Comparison of ENCODE assay signal across 14 mouse cellular contexts in the genomic region with DNA sequence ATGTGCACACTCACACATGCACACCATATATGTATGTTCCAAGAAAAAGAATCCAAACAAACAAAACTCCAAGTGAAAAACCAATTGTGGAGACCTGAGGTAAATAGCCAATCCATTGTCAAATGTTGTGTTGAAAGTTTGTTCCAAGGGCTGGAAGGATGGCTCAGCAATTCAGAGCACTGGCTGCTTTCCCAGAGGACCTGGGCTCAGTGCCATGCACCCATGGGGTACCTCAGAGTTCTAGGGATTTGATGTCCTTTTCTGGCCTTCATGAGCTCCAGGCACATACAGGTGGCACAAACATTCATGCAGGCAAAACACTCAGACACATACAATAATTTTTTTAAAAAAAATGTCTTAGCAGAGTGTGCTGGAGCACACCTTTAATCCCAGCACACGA. TPM values are rescaled to one million over a fixed set of nuclear protein-coding genes. Genes with fewer than 3 reads are reported as not detected.
DNase-seq lines count a peak whose midpoint lies in the region; ATAC-seq and TF ChIP-seq lines count a peak whose summit lies in the region.
"Had no signal": no experiment of that assay in that cellular context is flagged by ENCODE, and none has a peak within 500 bp of the region (broad histone marks: within the 10 kb centered on the region; RNA-seq: fewer than 3 reads in every experiment).

No protein-coding gene starts in this region.

- H3K4me1 ChIP-seq in liver, adult 2 months (ENCODE audit: control insufficient read depth, insufficient read depth, low read length), result peaks cover 45% of the 10 kb centered on the region
- H3K4me1 ChIP-seq in liver, embryonic 12.5 days, result peaks cover 12% of the 10 kb centered on the region; the same call in 1 of the 2 replicates
- H3K4me1 ChIP-seq: embryonic facial prominence, embryonic 12.5 days had no signal

- H3K79me2 ChIP-seq in liver, adult 2 months (ENCODE audit: control insufficient read depth, insufficient read depth, low read length), result no peaks in the 10 kb centered on the region

- no peaks in the 10 kb centered on the region for H3K27me3 ChIP-seq in liver, adult 2 months (ENCODE audit: control insufficient read depth, insufficient read depth, low read length)
- H3K27me3 ChIP-seq in liver, embryonic 12.5 days (replicated peaks), result peaks cover 42% of the 10 kb centered on the region
- H3K27me3 ChIP-seq: embryonic facial prominence, embryonic 12.5 days had no signal

- WGBS in liver, adult 2 months, result 40% methylated on average over 1 of the region's 1 CpGs
- 79% methylated on average over 1 of the region's 1 CpGs for WGBS in liver, embryonic 12.5 days (ENCODE audit: insufficient replicate concordance)

- no peak for TF ChIP-seq POLR2A in liver, adult 2 months (IDR thresholded peaks at IDR 0.05; ENCODE audit: extremely low read depth, insufficient read depth, low read length)

- peak overlapping the region; percentile 89 for H3K27ac ChIP-seq in liver, adult 2 months (replicated peaks; ENCODE audit: insufficient read depth, low read depth, low read length)
- no peak overlapping the region for H3K27ac ChIP-seq in liver, embryonic 12.5 days
- H3K27ac ChIP-seq in gastrocnemius, adult 2 months, result peak overlapping the region; percentile 52
- H3K27ac ChIP-seq: embryonic facial prominence, embryonic 12.5 days; liver, embryonic 15.5 days had no signal

- H3K9me3 ChIP-seq in liver, embryonic 12.5 days (replicated peaks), result no peaks in the 10 kb centered on the region
- H3K9me3 ChIP-seq: embryonic facial prominence, embryonic 12.5 days; liver, embryonic 15.5 days had no signal

- ATAC-seq in liver, embryonic 12.5 days, result no peak
- ATAC-seq: forebrain, postnatal 0 days had no signal

- no peak for TF ChIP-seq CTCF in liver, adult 2 months (IDR thresholded peaks at IDR 0.05; ENCODE audit: low read depth, low read length)
- TF ChIP-seq CTCF in gastrocnemius, adult 2 months (IDR thresholded peaks at IDR 0.05), result no peak

- no peak overlapping the region for H3K4me2 ChIP-seq in liver, embryonic 12.5 days
- H3K4me2 ChIP-seq: embryonic facial prominence, embryonic 12.5 days; liver, embryonic 15.5 days had no signal

- intact Hi-C loops in gastrocnemius, adult 2 months (cut with DNase I), result no loop called here

- H3K36me3 ChIP-seq in liver, adult 2 months (ENCODE audit: control insufficient read depth, insufficient read depth, low read length), result no peaks in the 10 kb centered on the region
- no peaks in the 10 kb centered on the region for H3K36me3 ChIP-seq in liver, embryonic 12.5 days
- H3K36me3 ChIP-seq: embryonic facial prominence, embryonic 12.5 days; liver, embryonic 15.5 days had no signal

- no peak overlapping the region for H3K9ac ChIP-seq in liver, adult 2 months (ENCODE audit: low read depth, low read length)
- no peak overlapping the region for H3K9ac ChIP-seq in liver, embryonic 12.5 days
- H3K9ac ChIP-seq: embryonic facial prominence, embryonic 12.5 days; forebrain, postnatal 0 days; liver, embryonic 15.5 days had no signal

- no peak overlapping the region for H3K4me3 ChIP-seq in liver, adult 2 months (ENCODE audit: insufficient read depth, low read depth, low read length)
- H3K4me3 ChIP-seq in liver, embryonic 12.5 days, result no peak overlapping the region
- no peak overlapping the region for H3K4me3 ChIP-seq in gastrocnemius, adult 2 months
- H3K4me3 ChIP-seq: embryonic facial prominence, embryonic 12.5 days; liver, embryonic 15.5 days had no signal

- DNase-seq in adrenal gland, adult 18-20 months (ENCODE audit: low spot score in 2 of 2), result peak; percentile 49
- no peak for DNase-seq in adrenal gland, postnatal 4 days (ENCODE audit: low spot score in 2 of 2)
- peak; percentile 92 for DNase-seq in liver, adult 2 months (ENCODE audit: extremely low read depth, low read depth, low spot score)
- peak; percentile 81 for DNase-seq in gastrocnemius, adult 2 months
- DNase-seq in kidney, adult 9 months, result peak; percentile 91
- DNase-seq in frontal cortex, postnatal 10 days (ENCODE audit: low spot score in 2 of 2), result no peak
- DNase-seq in left cerebral cortex, adult 18-20 months (ENCODE audit: low spot score in 2 of 2), result no peak
- DNase-seq: forebrain, postnatal 0 days; layer of hippocampus, postnatal 36 days had no signal

RNA-seq across cellular contexts. Expression of gene Gm10447, which starts 8.4 kb away (rescaled TPM):
- total RNA-seq in adrenal gland, adult 18-20 months (2021), result under 1 TPM in 1 of 2 experiments, not detected in 1; 0.27 TPM
- total RNA-seq in adrenal gland, postnatal 4 days (2021), result under 1 TPM; 0.36 to 0.51 TPM
- total RNA-seq in liver, adult 2 months (2014; rRNA removed), result 0.46 and 0.60 TPM in 2 replicates
- polyA plus RNA-seq in liver, adult 2 months (2012; rRNA removed), result 1.3 and 2.5 TPM in 2 replicates
- 0.05 and 0.10 TPM in 2 replicates for polyA plus RNA-seq in liver, embryonic 12.5 days (2016; fragmentation: Nextera tagmentation; extraction: Ambion mirVana)
- total RNA-seq in gastrocnemius, adult 2 months (2021), result not detected
- total RNA-seq in left cerebral cortex, adult 18-20 months (2021), result under 1 TPM; 0.14 to 0.26 TPM
- total RNA-seq: ES-E14; forebrain, postnatal 0 days; megakaryocyte-erythroid progenitor cell, adult 5-6 weeks had no signal
- polyA plus RNA-seq: forebrain, postnatal 0 days had no signal

RNA-seq across cellular contexts. Expression of gene Shroom1, which starts 8.5 kb away (rescaled TPM):
- 10 to 100 TPM in 1 of 2 experiments, 1 to 10 TPM in 1; 3.7 to 10.9 TPM for total RNA-seq in adrenal gland, adult 18-20 months (2021)
- 1 to 10 TPM; 4.5 to 5.8 TPM for total RNA-seq in adrenal gland, postnatal 4 days (2021)
- total RNA-seq in liver, adult 2 months (2014; rRNA removed), result 12.8 and 15.4 TPM in 2 replicates
- polyA plus RNA-seq in liver, adult 2 months (2012; rRNA removed), result 36.6 and 43.4 TPM in 2 replicates
- polyA plus RNA-seq in liver, embryonic 12.5 days (2016; fragmentation: Nextera tagmentation; extraction: Ambion mirVana), result 1.9 and 2.0 TPM in 2 replicates
- total RNA-seq in gastrocnemius, adult 2 months (2021), result under 1 TPM; 0.36 to 0.54 TPM
- total RNA-seq in left cerebral cortex, adult 18-20 months (2021), result 1 to 10 TPM; 5.4 to 5.6 TPM
- total RNA-seq: megakaryocyte-erythroid progenitor cell, adult 5-6 weeks had no signal

RNA-seq across cellular contexts. Expression of gene Gdf9, which starts 17.7 kb away (rescaled TPM):
- total RNA-seq in adrenal gland, adult 18-20 months (2021), result 1 to 10 TPM; 4.3 to 6.0 TPM
- total RNA-seq in adrenal gland, postnatal 4 days (2021), result 1 to 10 TPM in 1 of 2 experiments, under 1 TPM in 1; 0.85 to 1.1 TPM
- 0.09 and 0.34 TPM in 2 replicates for total RNA-seq in liver, adult 2 months (2014; rRNA removed)
- polyA plus RNA-seq in liver, adult 2 months (2012; rRNA removed), result 0.21 and 0.47 TPM in 2 replicates
- polyA plus RNA-seq in liver, embryonic 12.5 days (2016; fragmentation: Nextera tagmentation; extraction: Ambion mirVana), result 0.21 and 0.33 TPM in 2 replicates
- total RNA-seq in gastrocnemius, adult 2 months (2021), result under 1 TPM; 0.26 to 0.61 TPM
- under 1 TPM; 0.73 to 0.79 TPM for total RNA-seq in left cerebral cortex, adult 18-20 months (2021)

RNA-seq across cellular contexts. Expression of gene Uqcrq, which starts 17.9 kb away (rescaled TPM):
- total RNA-seq in adrenal gland, adult 18-20 months (2021), result 1,000 to 10,000 TPM; 1,110 to 1,480 TPM
- total RNA-seq in adrenal gland, postnatal 4 days (2021), result 100 to 1,000 TPM; 559 to 683 TPM
- 256 TPM in 2 replicates for total RNA-seq in liver, adult 2 months (2014; rRNA removed)
- 1,230 and 1,408 TPM in 2 replicates for polyA plus RNA-seq in liver, adult 2 months (2012; rRNA removed)
- polyA plus RNA-seq in liver, embryonic 12.5 days (2016; fragmentation: Nextera tagmentation; extraction: Ambion mirVana), result 641 and 664 TPM in 2 replicates
- total RNA-seq in gastrocnemius, adult 2 months (2021), result 1,000 to 10,000 TPM; 1,156 to 1,696 TPM
- total RNA-seq in left cerebral cortex, adult 18-20 months (2021), result 100 to 1,000 TPM; 415 to 443 TPM

RNA-seq across cellular contexts. Expression of gene Gm9837, which starts 21.8 kb away (rescaled TPM):
- total RNA-seq in adrenal gland, adult 18-20 months (2021), result not detected
- not detected for total RNA-seq in adrenal gland, postnatal 4 days (2021)
- not detected in 2 replicates for total RNA-seq in liver, adult 2 months (2014; rRNA removed)
- polyA plus RNA-seq in liver, adult 2 months (2012; rRNA removed), result not detected in 2 replicates
- not detected in 2 replicates for polyA plus RNA-seq in liver, embryonic 12.5 days (2016; fragmentation: Nextera tagmentation; extraction: Ambion mirVana)
- total RNA-seq in gastrocnemius, adult 2 months (2021), result not detected
- total RNA-seq in left cerebral cortex, adult 18-20 months (2021), result not detected
- total RNA-seq: ES-E14; megakaryocyte-erythroid progenitor cell, adult 5-6 weeks had no signal
- polyA plus RNA-seq: embryonic facial prominence, embryonic 12.5 days; forebrain, postnatal 0 days; liver, embryonic 15.5 days had no signal

Comparison
In these comparisons a context has a peak if more than half of its experiments do, and no peak if none do; other contexts are left out.
1. DNase-seq: peak in adrenal gland, adult 18-20 months (2 of 2), liver, adult 2 months (single experiment), gastrocnemius, adult 2 months (single experiment) and kidney, adult 9 months (single experiment); none in adrenal gland, postnatal 4 days (0 of 2), frontal cortex, postnatal 10 days (0 of 2) and left cerebral cortex, adult 18-20 months (0 of 2).